Mouse (Mus musculus): ENCODE measurements around the gene Hist1h3d. TPM values are rescaled to one million over a fixed set of nuclear protein-coding genes. Genes with fewer than 3 reads are reported as not detected.
"Not testable (repeated sequence)": the region's sequence is repeated elsewhere in the genome, so short reads cannot be mapped to it uniquely, and the experiment has no call there.

Gene Hist1h3d
- total RNA-seq, 2 experiments from 2014 or later = 7.4 TPM

DNA sequence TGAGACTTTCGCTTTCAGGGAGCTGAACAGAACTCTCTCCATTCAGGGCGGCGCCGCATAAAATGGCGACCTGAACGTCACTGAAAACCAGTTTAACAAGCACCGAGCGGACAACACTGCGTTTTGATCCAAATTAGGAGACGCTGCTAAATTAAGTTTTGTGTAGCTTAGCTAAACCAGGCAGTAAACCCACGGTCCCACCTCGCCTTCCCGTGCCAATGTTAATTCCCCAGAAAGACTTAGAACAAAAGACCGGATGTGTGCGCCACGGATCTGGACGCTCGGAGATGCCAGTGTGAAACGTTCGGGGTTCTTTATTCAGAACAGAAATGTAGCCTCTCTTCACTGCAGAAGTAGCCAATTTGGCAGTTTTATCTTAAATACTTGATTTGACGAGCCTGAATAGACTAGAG lies 9.5 kb downstream of the Hist1h3d start:
- peak; percentile 79 to 80 for DNase-seq

DNA sequence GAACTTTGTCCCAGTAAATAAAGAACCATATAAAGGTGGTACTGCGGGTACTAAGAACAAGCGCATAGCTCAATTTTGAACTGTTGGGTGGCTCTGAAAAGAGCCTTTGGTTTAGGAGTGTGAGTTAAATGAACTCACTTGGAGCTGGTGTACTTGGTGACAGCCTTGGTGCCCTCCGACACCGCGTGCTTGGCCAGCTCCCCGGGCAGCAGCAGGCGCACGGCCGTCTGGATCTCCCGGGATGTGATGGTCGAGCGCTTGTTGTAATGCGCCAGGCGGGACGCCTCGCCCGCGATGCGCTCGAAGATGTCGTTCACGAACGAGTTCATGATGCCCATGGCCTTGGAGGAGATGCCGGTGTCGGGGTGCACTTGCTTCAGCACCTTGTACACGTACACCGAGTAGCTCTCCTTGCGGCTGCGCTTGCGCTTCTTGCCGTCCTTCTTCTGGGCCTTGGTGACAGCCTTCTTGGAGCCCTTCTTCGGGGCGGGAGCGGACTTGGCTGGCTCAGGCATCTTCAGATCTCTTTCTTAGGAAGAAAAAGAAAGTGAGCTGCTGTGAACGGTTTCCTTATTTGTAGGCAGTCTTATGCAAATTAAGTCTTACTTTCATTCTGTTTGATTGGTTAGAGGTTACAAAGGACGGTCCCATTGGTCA lies 10.0 kb downstream of the Hist1h3d start:
- peak; percentile 65 to 67 for DNase-seq

DNA sequence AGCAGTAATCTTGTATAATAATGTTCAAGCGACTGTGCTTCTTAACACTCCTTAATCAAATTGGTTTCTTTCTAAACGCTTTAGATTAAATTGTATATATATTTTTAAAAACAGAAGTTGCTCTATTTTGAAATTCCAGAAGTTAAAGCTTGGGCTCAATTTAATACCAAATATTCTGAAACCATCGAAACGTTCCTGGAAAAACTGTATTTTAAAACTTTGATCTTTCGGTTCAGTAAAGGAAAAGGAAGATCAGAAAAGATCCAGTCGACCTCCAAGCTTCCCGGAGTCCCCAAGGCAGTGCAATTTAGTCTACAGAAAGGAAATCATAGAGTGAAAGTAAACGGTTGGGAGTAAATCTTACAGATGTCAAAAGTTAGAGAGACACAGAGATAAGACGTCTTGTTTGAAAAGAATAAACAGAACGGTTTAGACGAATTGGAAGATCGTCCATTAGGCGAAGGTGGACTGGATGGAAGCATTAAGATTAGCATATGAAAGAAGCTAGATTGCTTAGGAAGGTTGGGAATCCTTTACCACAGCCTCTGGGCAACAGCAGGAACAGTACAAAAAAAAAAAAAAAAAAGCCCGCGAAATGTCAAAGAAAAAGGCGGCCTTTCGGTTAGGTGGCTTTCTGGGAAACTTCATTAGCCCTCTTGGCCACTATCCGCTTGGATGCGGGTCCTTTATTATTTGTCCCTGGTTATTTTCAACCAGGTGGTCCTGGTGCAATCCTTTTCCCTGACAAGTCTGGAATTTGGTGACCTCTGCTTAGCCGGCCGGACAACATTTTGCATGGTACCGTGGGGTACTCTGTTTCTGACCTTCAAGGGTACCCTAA lies 10.8 kb downstream of the Hist1h3d start:
- DNase-seq = no peak

DNA sequence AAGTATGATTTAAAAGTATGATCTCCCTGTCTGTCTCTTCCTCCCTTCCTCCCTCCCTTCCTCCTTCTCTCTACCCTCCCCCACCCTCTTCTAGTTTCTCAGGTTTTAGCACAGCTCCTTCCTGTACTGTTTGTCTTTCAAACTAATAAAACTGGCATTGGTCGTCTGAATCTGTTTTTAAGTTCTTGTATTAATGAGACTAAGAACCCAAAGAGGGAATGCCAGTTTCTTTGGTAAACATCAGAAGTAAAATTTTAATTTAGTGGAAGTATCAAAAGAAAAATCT lies 11.3 kb downstream of the Hist1h3d start:
- DNase-seq = no peak

GRCm38 (mm10) chr13:23591206-23591605 lies 15.6 kb downstream of the Hist1h3d start:
- DNase-seq = no peak

- not testable (repeated sequence) for DNase-seq
Measured at GRCm38 (mm10) chr13:23591886-23592285, 16.3 kb downstream of the Hist1h3d start.

DNA sequence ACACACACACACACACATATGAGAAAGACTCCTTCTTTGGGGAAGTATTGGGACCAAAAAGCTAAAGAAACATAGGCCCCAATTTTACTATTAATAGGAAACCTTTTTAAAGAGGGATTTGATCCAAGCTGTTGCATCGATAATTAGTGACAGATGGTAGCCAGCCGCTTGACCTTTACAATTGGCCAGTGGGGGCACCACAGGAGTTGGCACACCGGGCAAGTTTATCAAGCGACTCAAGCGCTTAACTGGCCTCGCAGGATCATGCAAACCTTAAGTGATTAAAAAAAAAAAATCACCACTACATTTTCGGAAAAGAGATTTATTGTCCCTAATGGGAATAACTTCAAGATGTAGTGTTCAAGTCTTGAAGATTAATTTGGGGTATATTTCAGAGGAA lies 17.1 kb downstream of the Hist1h3d start:
- DNase-seq = no peak

GRCm38 (mm10) chr13:23593051-23593770 lies 17.6 kb downstream of the Hist1h3d start:
- no peak for DNase-seq

DNA sequence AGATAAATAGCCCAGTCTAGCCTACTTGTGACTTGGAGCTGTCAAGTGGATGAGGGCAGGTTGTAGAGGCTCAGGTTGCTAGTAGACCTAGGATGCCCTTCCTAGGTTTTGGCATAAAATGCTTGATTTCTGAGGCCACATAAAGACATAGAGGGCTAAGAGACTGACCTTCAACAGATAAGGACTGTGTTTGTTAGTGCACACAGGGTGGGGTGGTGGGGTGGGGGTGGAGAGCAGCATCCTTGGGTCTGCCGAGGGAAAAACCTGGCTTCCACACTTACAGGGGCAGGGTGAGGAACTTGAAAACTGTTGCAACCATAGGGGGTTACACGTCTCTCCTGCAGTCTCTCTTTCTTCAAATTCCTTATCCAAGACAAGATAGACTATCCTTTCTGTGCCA lies 19.6 kb downstream of the Hist1h3d start:
- DNase-seq = no peak

DNA sequence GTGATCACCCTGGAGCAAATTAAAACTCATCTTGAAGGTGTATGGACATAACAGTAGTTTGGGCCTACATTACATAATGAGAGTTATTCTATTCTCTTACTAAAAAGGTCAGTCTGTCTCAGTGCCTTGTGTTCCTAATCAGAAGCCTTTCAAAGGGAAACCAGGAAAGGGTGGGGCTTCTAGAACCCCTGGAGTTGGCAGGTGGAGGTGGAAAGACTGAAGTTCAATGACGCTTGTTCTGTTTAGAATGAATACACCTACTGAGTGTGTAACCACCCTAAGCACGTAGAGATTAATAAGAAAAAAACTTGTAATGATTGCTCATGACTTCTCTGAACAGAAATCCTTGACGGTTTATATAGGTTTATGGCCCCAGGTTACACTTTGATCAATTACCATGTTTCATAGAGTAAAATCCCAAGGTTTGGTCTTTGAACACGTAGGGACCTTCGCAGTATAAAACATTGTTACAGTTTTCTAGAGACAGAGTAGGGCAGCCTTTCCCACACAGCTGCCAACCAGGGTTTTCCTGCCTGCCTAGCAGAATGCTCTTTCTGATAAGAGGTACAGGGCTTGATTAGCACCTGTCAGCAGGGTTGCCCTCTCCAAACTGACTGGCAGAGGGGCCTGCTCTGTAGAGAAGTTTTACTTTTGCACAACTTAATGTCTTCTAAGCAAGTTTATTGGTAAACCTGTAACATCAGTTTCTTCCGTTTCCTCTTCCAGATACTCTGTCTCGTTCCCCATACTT lies 20.2 kb downstream of the Hist1h3d start:
- no peak for DNase-seq

GRCm38 (mm10) chr13:23597957-23598356 lies 22.4 kb downstream of the Hist1h3d start:
- peak; percentile 79 to 87 for DNase-seq

GRCm38 (mm10) chr13:23603182-23603699 lies 27.7 kb downstream of the Hist1h3d start:
- no peak for DNase-seq

DNA sequence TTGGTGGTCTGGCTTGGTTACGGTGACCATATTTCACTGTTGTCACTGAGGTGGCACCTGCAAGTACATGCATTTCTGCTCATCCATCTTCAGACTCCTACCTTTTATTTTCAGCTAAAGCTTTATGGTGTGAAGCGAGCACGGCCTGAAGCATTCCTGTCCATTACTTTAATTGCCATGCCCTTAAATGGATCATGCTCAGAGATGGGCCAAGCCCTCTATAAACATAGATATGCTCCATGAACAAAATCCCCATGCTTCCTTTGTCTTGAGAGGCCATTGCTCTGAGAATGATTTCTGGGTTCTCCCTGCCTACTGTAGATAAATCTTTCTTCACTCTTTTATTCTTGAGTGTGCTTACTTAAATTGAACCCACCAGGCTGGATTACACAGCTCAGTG lies 28.9 kb downstream of the Hist1h3d start:
- DNase-seq = no peak

GRCm38 (mm10) chr13:23605052-23605451 lies 29.5 kb downstream of the Hist1h3d start:
- DNase-seq = no peak

GRCm38 (mm10) chr13:23609209-23609608 lies 33.6 kb downstream of the Hist1h3d start:
- peak in 1 of 2 experiments; percentile 15 for DNase-seq

DNA sequence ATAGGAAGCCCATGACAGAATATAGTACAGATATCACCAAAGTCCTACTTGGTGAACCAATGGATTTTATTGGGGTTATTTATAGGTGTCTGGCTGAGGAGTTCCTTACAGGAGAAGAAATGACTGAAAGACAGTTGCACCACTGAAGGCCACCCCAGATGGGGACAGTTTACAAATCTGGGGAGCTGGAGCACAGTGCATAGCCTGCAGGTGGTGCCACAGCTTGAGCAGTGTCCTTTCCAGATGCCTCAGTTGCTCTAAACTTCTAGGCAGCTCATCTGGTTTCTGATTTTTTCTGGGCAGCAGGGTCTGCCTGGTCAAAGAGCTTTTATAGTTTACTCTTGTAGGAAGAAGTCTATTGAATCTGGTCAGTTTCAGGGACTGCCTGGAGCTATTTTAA lies 34.3 kb downstream of the Hist1h3d start:
- DNase-seq = no peak

DNA sequence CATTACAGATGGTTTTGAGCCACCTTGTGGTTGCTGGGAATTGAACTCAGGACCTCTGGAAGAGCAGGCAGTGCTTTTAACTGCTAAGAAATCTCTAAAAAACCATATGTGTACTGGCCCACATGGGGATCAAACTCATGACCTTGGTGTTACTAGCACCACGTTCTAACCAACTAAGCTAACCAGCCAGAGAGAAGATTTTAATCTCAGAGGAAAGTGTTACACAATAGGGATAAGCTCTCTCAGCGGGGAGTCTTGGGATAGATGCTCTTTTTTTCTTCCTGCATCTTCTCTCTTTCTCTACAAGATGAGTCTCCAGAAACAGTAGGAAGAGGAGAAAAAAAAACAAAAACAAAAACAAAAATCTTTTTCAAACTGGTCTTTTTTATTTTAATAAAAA lies 34.8 kb downstream of the Hist1h3d start:
- DNase-seq = no peak

GRCm38 (mm10) chr13:23611638-23612037 lies 36.1 kb downstream of the Hist1h3d start:
- no peak for DNase-seq

- no peak for DNase-seq
Measured at GRCm38 (mm10) chr13:23620056-23620732, 44.6 kb downstream of the Hist1h3d start.

DNA sequence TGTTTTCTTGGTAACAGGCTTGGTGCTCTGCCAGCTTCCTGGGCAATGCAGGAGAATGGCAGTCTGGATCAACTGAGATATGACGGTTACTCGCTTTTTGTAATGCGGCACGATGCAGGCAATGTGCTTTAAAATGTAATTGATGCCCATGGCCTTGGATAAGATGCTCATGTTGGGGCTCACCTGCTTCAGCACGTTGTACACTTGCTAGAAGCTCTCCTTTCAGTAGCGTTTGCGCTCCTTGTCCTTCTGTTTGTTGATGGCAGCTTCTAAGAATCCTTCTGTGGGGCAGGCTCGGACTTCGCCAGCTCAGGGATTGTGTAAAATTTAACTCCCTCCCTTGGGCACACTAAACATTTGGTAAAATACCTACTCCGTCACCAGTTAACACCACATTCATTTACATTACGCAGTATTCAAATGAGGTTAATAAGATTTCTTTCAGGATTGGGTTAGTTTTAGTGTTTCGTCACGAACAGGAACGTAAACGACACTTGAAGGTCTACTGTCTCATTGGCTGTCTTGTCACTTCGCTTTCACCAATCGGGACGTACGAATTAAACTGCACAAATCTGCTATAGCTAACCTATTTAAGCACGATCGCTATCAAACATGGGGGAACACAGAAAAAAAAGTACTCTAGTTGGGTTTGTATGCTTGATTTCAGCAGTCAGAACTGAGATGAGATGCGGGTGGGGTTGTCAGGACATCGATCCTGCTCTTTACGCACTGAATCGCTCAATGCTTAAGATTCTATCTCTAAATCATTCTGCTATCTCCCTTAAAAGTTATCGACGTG lies 45.4 kb downstream of the Hist1h3d start, which contains the start of gene Hist1h2be:
TSS of gene Hist1h2be (minus strand) at position 392 of the 799 bp plus-strand sequence.
- peak; percentile 71 to 76 for DNase-seq
